Mouse (Mus musculus) cerebellum, adult 11 months (tissue): ENCODE results near the gene Lemd1.
A peak's percentile ranks its signal among the peaks of the same experiment; 100 is the strongest.

Experiments used
- DNase-seq: peaks from one replicate; pipeline ENCODE4 v3.0.0; 2022

Gene Lemd1

DNA sequence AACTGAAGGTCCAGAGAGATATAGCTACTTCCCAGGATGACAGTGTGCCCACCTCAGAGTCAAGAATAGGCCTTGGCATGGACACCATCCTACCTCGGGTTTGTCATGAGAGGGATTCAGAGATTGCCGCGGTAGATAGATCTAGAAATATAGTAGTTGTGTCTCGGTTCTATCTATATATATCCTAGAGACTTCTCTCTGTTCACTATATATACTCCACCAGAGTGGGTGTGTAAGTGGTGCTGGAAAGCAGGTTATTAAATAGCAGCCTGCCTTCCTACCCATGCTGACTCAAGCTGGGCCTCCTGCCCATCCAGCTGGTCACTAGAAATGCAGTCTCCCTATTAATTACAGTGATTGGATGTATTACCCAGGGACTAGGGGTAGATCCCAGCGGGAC lies 11.5 kb downstream of the Lemd1 start:
- no peak for DNase-seq

- DNase-seq = no peak
These were observed 14.7 kb downstream of the Lemd1 start for GRCm38 (mm10) chr1:132205958-132206357.

GRCm38 (mm10) chr1:132206828-132207227 lies 15.6 kb downstream of the Lemd1 start:
- DNase-seq = no peak

DNA sequence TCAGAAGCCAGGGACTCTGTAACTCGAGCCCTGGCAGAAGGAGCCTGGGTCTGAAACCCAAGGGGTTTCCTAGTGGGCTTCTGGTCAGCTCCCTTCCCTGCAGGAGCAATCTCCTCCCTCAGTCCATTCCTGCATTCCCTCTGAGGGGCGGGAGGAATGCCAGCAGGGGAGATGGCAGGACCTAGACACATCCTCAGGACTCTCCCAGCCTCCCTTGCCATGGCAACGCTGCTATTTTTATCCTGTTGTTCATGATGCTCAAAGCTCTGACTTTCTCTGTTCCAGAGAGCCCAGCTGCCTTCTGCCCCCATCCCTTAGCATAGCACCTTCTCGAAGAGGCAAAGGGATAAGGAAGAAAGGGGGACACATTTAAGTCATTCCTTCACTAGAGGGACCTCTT lies 16.9 kb downstream of the Lemd1 start:
- peak; percentile 57 for DNase-seq

GRCm38 (mm10) chr1:132209400-132209799 lies 18.2 kb downstream of the Lemd1 start:
- no peak for DNase-seq

DNA sequence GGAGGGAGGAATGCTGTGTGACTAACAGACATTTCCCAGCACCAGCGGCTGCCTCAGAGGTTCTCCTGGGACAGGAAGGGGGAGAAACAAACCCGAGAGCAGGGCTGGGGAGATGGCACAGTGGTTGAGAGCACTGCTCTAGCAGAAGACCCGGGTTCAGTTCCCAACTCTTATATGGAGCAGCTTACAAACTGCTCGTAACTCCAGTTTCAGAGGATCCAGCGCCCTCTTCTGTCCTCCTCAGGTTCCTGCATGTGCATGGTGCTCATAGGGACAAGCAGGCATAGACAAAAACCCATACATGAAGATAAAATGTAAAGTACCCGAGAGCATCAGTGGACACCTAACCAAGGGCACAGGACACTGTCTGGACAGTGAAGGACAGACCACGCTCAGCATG lies 19.7 kb downstream of the Lemd1 start:
- DNase-seq = no peak

DNA sequence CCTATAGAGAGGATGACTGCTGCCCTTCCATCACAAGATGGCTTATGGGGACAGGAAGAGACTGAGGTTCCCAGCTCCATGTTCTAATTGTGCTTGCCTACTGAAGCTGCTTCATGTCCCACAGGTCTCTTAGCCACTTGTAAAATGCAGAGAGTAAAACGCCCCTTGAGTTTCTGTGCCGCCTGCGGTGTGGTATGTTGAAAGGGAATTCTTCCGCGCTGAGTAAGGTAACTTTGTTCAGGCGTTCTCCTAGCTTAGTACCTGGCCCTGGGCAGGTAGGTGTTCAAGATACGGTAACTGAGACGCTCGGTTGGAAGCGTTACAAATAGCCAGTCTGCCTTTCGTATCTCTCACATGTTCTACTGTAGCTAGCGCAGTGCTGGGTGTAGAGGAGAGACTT lies 20.4 kb downstream of the Lemd1 start:
- DNase-seq = no peak

DNA sequence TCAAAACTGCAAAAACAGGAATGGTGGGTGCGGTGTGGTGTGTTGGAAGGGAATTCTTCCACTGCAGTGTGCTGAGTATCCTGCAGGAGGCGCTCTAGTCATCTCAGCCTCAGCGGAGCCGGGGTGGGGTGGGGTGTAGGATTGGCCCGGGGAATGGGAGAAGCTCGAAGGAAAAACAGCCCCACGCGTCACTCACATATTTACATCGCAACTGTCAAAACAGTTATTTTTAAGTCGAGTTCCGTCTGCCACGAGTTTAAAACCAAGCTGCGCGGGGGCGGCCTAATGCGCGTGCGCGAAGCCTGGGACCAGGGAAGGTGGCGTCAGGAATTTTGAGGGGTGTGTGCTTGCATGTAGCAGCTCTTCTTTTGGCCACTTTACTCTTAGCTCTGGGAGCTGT lies 21.0 kb downstream of the Lemd1 start:
- peak; percentile 43 for DNase-seq

DNA sequence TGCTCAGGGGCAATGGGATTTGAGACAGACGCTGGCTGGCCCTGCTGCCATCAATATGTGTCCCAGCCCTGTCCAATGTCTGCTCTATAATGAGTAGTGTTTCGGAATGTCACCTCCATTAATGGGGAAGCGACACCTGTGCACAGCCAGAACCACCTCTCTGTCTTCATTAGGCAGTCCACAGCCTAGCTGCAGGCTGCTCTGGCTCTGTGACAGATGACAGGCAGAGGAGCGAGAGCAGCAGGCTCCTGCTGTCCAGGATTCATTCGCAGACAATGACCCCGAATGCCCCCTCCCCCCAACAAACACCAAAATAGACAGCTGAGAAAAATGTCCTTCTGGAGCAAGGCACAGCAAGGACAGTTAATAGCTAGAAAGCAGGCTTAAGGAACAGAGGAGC lies 21.8 kb downstream of the Lemd1 start:
- DNase-seq = no peak

- DNase-seq = no peak
These were observed 25.0 kb downstream of the Lemd1 start for GRCm38 (mm10) chr1:132216276-132216675.

GRCm38 (mm10) chr1:132221627-132222026 lies 30.4 kb downstream of the Lemd1 start:
- DNase-seq = no peak

DNA sequence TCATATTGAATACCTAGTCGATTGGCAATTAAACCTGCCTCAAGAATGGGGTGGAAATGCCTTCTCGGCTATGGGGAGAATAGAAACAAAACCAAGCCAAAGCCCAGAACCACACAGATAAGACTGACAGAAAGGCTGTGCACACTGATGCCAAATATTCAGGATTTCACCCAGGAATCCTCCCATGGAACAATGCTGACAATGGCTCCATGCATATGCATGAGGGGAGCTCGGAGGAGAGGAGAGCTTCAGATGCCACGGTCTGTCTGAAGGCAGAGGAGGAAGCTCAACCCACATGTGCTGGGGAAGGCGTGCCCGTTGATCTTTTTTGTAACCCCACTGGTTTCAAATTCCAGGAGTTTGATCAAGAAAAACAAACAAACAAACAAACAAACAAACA lies 30.9 kb downstream of the Lemd1 start:
- no peak for DNase-seq

DNA sequence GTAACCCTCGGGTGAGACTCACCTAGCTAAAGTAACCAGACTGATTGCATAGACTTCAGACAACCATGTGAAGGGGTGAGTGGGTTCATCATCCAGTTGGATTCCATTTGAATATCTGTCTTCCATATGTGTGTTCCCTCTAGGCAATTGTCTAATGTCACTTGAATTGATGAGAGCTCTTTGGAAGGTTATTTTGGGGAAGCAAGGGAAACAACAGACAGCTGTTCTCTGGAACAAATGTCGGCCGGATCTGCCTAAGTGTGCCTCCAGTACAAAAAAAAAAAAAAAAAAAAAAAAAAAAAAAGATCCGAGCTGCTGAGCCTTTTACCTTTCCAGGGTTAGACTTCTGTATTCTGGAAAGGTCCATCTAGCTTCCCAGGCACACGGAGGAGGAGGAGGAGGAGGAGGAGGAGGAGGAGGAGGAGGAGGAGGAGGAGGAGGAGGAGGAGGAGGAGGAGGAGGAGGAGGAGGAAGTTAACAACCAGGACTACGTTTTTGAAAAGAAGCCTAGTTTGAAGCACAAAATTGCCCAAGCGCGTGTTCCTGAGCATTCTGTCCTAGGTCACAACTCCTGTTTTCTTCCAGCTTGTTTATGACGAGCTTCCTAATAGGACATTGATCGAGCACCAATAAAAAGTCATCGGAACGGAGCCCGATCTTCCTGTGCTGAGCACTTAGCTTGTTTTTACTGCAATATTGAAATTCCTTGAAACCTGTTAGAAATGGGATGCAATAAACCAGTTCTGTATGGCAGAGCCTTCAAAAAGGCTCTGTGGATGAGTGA lies 35.3 kb downstream of the Lemd1 start:
- no peak for DNase-seq

DNA sequence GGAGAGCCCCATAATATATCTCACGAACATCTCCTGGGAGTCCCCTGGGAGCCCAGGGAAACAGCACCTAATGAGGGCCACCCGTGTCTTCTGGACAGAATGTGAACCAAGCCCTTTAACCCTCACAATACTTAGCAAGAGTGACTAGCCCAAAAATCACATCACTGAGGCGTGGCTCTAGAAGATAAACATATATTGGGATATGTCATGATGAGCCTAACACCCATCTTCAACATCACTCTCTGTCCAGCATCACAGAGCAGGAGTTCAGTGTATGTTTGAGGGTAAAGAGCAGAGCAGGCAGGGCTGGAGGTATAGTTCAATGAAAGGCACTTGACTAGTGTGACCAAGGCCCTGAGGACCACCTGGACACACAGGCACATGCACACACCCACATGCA lies 38.4 kb downstream of the Lemd1 start, which contains the start of gene Gm10188:
Gm10188 (minus strand) TSS at position 101 of the 400 bp plus-strand sequence.
- no peak for DNase-seq

GRCm38 (mm10) chr1:132231470-132232274 lies 40.4 kb downstream of the Lemd1 start:
- DNase-seq = no peak

GRCm38 (mm10) chr1:132233566-132233965 lies 42.3 kb downstream of the Lemd1 start:
- DNase-seq = no peak

- DNase-seq = no peak
These were observed 43.6 kb downstream of the Lemd1 start for GRCm38 (mm10) chr1:132234757-132235273.

- DNase-seq = peak; percentile 61
These were observed 46.4 kb downstream of the Lemd1 start for GRCm38 (mm10) chr1:132237585-132238159.

GRCm38 (mm10) chr1:132245010-132245409 lies 53.8 kb downstream of the Lemd1 start:
- no peak for DNase-seq

DNA sequence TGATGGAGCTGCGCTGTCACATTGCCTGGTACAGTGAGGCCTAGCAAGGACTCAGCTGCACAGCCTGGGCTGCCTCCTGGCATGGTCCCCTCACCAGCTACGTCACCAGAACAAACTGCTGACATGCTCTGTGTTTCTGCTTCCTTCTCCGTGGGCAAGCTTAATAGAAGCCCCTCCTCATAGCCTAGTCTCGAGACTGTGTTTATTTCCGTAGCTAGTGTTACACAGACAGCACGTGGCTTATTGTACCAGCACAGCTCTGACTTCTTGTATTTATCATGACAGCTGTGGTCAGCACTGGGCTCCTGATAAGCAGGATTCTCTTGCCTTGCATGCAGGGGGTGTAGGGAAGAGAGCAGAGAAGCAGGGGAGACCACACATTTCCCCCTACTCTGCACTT lies 54.9 kb downstream of the Lemd1 start:
- no peak for DNase-seq

DNA sequence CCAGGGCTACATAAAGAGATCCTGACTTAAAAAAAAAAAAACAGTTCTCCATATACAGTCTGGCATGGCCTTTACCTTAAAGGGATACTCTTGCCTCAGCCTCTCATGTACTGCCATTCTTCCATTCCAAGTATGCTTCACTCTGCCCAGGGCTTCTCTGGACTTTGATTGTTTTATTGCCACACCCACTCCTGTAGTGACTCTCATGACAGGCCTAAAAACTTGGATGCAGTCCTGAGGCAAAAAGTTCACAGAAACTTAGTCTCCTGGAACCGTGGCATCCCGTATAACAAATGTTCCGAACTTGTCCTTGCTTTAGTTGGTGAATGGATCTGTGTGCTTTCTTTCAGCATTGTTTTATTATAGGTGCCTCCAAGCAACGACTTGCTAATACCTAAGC lies 55.4 kb downstream of the Lemd1 start:
- no peak for DNase-seq

DNA sequence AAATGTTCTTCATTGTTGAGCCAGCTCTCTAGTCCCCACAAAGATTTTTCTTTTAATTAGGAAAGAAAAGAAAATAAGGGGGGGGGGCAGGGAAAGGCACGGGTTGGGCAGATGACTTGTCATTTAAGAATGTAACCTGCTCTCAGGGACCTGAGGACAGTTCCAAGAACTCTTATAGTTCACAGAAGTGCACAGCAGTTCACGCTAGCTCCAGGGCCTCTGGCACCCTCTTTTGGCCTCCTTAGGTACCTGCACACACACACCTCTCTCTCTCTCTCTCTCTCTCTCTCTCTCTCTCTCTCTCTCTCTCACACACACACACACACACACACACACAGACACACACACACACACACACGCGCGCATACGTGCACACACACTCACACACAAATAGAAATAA lies 63.2 kb downstream of the Lemd1 start:
- no peak for DNase-seq

DNA sequence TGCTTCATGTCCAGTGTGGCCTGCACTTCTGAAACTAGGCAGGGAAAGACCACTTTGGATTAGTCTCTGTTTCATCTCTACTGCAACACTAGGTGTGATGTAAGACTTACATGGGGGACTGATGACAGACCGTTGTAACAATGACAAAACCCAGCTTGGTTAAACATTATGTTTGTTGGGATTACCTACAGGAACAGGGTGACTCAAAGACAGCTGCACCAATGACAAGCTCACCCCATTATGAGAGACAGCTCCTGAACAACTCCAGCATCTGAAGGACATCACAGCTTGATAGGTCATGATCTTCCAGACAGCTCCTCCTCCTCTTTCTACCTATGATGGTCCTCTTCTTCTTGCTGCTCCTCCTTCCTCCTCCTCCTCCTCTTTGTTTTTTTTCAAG lies 69.1 kb downstream of the Lemd1 start:
- no peak for DNase-seq

DNA sequence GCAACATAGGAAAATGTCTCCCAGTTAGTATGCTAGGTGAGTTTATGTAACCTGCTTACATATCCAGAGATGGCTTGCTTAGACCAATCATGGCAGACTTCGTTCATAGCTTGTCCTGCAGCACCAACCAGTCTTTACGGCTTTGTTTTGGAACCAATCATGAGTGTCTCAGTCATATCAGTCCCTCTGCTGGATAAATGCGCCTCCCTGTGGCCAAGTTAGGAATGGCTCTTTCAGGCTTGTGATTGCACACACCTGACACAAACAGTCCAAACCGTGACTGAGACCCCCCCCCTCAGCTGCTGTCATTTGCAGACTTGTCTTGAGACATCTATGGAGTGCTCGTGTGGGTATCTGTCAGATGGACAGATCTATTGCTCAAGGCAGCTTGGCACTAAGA lies 69.8 kb downstream of the Lemd1 start:
- no peak for DNase-seq
